Mouse (Mus musculus): ENCODE data around the gene Nrxn1. TPM values are rescaled to one million over a fixed set of nuclear protein-coding genes. Genes with fewer than 3 reads are reported as not detected.

The Nrxn1 gene
- polyA plus RNA-seq, 1 experiment, result 0.31 TPM

- no peak overlapping the region for H3K4me3 ChIP-seq (ENCODE audit: control insufficient read depth, insufficient read depth, low read length)
- no peaks in the 10 kb centered on the region for H3K4me1 ChIP-seq (replicated peaks; ENCODE audit: control insufficient read depth, insufficient read depth, low read length)
- H3K27me3 ChIP-seq (ENCODE audit: control insufficient read depth, insufficient read depth, low read length), result no peaks in the 10 kb centered on the region
- no peaks in the 10 kb centered on the region for H3K36me3 ChIP-seq (ENCODE audit: control insufficient read depth, insufficient read depth, low read length)
- 93% methylated on average over 7 of the region's 7 CpGs for WGBS
- H3K27ac ChIP-seq (ENCODE audit: control insufficient read depth, insufficient read depth, low read length), result no peak overlapping the region
- DNase-seq, result no peak
- no peak for TF ChIP-seq CTCF (IDR thresholded peaks at IDR 0.05; ENCODE audit: borderline replicate concordance, control insufficient read depth, extremely low read depth, insufficient read depth, low read length, poor library complexity)
- no peak for TF ChIP-seq POLR2A (IDR thresholded peaks at IDR 0.05; ENCODE audit: control insufficient read depth, extremely low read depth, insufficient read depth, low read length, poor library complexity)
Observed at GRCm38 (mm10) chr17:91033466-91033865, 59.4 kb downstream of the Nrxn1 start.

GRCm38 (mm10) chr17:91025061-91025623 lies 67.7 kb downstream of the Nrxn1 start:
- no peak for TF ChIP-seq POLR2A (IDR thresholded peaks at IDR 0.05; ENCODE audit: control insufficient read depth, extremely low read depth, insufficient read depth, low read length, poor library complexity)
- TF ChIP-seq CTCF (IDR thresholded peaks at IDR 0.05; ENCODE audit: borderline replicate concordance, control insufficient read depth, extremely low read depth, insufficient read depth, low read length, poor library complexity), result no peak
- Histone ChIP-seq H3K4me1 (replicated peaks; ENCODE audit: control insufficient read depth, insufficient read depth, low read length) (no peaks in the 10 kb centered on the region), H3K36me3 (ENCODE audit: control insufficient read depth, insufficient read depth, low read length) (no peaks in the 10 kb centered on the region), H3K27ac (ENCODE audit: control insufficient read depth, insufficient read depth, low read length) (no peak overlapping the region), H3K4me3 (ENCODE audit: control insufficient read depth, insufficient read depth, low read length) (no peak overlapping the region), H3K27me3 (ENCODE audit: control insufficient read depth, insufficient read depth, low read length) (no peaks in the 10 kb centered on the region)
- no peak for DNase-seq
- 98% methylated on average over 2 of the region's 2 CpGs for WGBS

- no peak overlapping the region for H3K4me3 ChIP-seq (ENCODE audit: control insufficient read depth, insufficient read depth, low read length)
- no peak for DNase-seq
- H3K4me1 ChIP-seq (replicated peaks; ENCODE audit: control insufficient read depth, insufficient read depth, low read length), result no peaks in the 10 kb centered on the region
- H3K27ac ChIP-seq (ENCODE audit: control insufficient read depth, insufficient read depth, low read length), result no peak overlapping the region
- H3K27me3 ChIP-seq (ENCODE audit: control insufficient read depth, insufficient read depth, low read length), result no peaks in the 10 kb centered on the region
- no peak for TF ChIP-seq CTCF (IDR thresholded peaks at IDR 0.05; ENCODE audit: borderline replicate concordance, control insufficient read depth, extremely low read depth, insufficient read depth, low read length, poor library complexity)
- no peak for TF ChIP-seq POLR2A (IDR thresholded peaks at IDR 0.05; ENCODE audit: control insufficient read depth, extremely low read depth, insufficient read depth, low read length, poor library complexity)
- 59% methylated on average over 5 of the region's 5 CpGs for WGBS
- H3K36me3 ChIP-seq (ENCODE audit: control insufficient read depth, insufficient read depth, low read length), result no peaks in the 10 kb centered on the region
Observed at GRCm38 (mm10) chr17:91007385-91008089, 85.3 kb downstream of the Nrxn1 start.

- no peak for DNase-seq
- no peaks in the 10 kb centered on the region for H3K4me1 ChIP-seq (replicated peaks; ENCODE audit: control insufficient read depth, insufficient read depth, low read length)
- no peak for TF ChIP-seq POLR2A (IDR thresholded peaks at IDR 0.05; ENCODE audit: control insufficient read depth, extremely low read depth, insufficient read depth, low read length, poor library complexity)
- TF ChIP-seq CTCF (IDR thresholded peaks at IDR 0.05; ENCODE audit: borderline replicate concordance, control insufficient read depth, extremely low read depth, insufficient read depth, low read length, poor library complexity), result no peak
- no peaks in the 10 kb centered on the region for H3K27me3 ChIP-seq (ENCODE audit: control insufficient read depth, insufficient read depth, low read length)
- H3K4me3 ChIP-seq (ENCODE audit: control insufficient read depth, insufficient read depth, low read length), result no peak overlapping the region
- H3K27ac ChIP-seq (ENCODE audit: control insufficient read depth, insufficient read depth, low read length), result no peak overlapping the region
- no peaks in the 10 kb centered on the region for H3K36me3 ChIP-seq (ENCODE audit: control insufficient read depth, insufficient read depth, low read length)
Observed at GRCm38 (mm10) chr17:91000389-91000788, 92.5 kb downstream of the Nrxn1 start.

- TF ChIP-seq CTCF (IDR thresholded peaks at IDR 0.05; ENCODE audit: borderline replicate concordance, control insufficient read depth, extremely low read depth, insufficient read depth, low read length, poor library complexity), result no peak
- TF ChIP-seq POLR2A (IDR thresholded peaks at IDR 0.05; ENCODE audit: control insufficient read depth, extremely low read depth, insufficient read depth, low read length, poor library complexity), result no peak
- Histone ChIP-seq H3K4me1 (replicated peaks; ENCODE audit: control insufficient read depth, insufficient read depth, low read length) (no peaks in the 10 kb centered on the region), H3K4me3 (ENCODE audit: control insufficient read depth, insufficient read depth, low read length) (no peak overlapping the region), H3K36me3 (ENCODE audit: control insufficient read depth, insufficient read depth, low read length) (no peaks in the 10 kb centered on the region), H3K27ac (ENCODE audit: control insufficient read depth, insufficient read depth, low read length) (no peak overlapping the region), H3K27me3 (ENCODE audit: control insufficient read depth, insufficient read depth, low read length) (no peaks in the 10 kb centered on the region)
- WGBS, result 41% methylated on average over 4 of the region's 4 CpGs
- DNase-seq, result no peak
Observed at GRCm38 (mm10) chr17:90999667-91000154, 93.2 kb downstream of the Nrxn1 start.

GRCm38 (mm10) chr17:90997714-90998113 lies 95.2 kb downstream of the Nrxn1 start:
- 2% methylated on average over 1 of the region's 1 CpGs for WGBS
- H3K27ac ChIP-seq (ENCODE audit: control insufficient read depth, insufficient read depth, low read length), result no peak overlapping the region
- H3K27me3 ChIP-seq (ENCODE audit: control insufficient read depth, insufficient read depth, low read length), result no peaks in the 10 kb centered on the region
- DNase-seq, result no peak
- no peaks in the 10 kb centered on the region for H3K4me1 ChIP-seq (replicated peaks; ENCODE audit: control insufficient read depth, insufficient read depth, low read length)
- no peak for TF ChIP-seq POLR2A (IDR thresholded peaks at IDR 0.05; ENCODE audit: control insufficient read depth, extremely low read depth, insufficient read depth, low read length, poor library complexity)
- TF ChIP-seq CTCF (IDR thresholded peaks at IDR 0.05; ENCODE audit: borderline replicate concordance, control insufficient read depth, extremely low read depth, insufficient read depth, low read length, poor library complexity), result no peak
- H3K4me3 ChIP-seq (ENCODE audit: control insufficient read depth, insufficient read depth, low read length), result no peak overlapping the region
- no peaks in the 10 kb centered on the region for H3K36me3 ChIP-seq (ENCODE audit: control insufficient read depth, insufficient read depth, low read length)

Measured in thymus, adult 2 months (tissue).